Mouse (Mus musculus) stomach, postnatal 0 days (tissue): ENCODE data around the gene Taf3. TPM values are rescaled to one million over a fixed set of nuclear protein-coding genes. Genes with fewer than 3 reads are reported as not detected.

Experiments used
- ATAC-seq: fragments of 200-750 bp; cut with Nextera tagmentation; 2 replicates; pipeline ENCODE4 v1.8.0; 2017; ENCODE audit not compliant: low FRiP score, low TSS enrichment
- DNase-seq: peaks from one replicate; pipeline ENCODE4 v3.0.0-alpha.2; 2016; ENCODE audit warnings: low spot score
- H3K27ac ChIP-seq: fragments of 300-500 bp; sonication (generic); replicated peaks from 2 replicates; pipeline ENCODE4 v1.5.1; 2014; ENCODE audit warnings: mild to moderate bottlenecking, control low read depth
- H3K27me3 ChIP-seq: fragments of 300-500 bp; sonication (generic); 2 replicates; pipeline ENCODE4 v1.6.1; 2014; ENCODE audit warnings: low read length; ENCODE audit not compliant: control insufficient read depth, insufficient read depth
- H3K36me3 ChIP-seq: fragments of 300-500 bp; sonication (generic); 2 replicates; pipeline ENCODE4 v1.6.1; 2014; ENCODE audit warnings: low read length, mixed read lengths; ENCODE audit not compliant: control insufficient read depth, insufficient read depth
- H3K4me1 ChIP-seq: fragments of 300-500 bp; sonication (generic); replicated peaks from 2 replicates; pipeline ENCODE4 v1.6.1; 2014; ENCODE audit warnings: antibody characterized with exemption; ENCODE audit not compliant: control insufficient read depth, insufficient read depth
- H3K4me2 ChIP-seq: fragments of 300-500 bp; sonication (generic); replicated peaks from 2 replicates; pipeline ENCODE4 v1.6.1; 2014; ENCODE audit warnings: low read depth, mild to moderate bottlenecking, control low read depth, moderate library complexity
- H3K4me3 ChIP-seq: fragments of 300-500 bp; sonication (generic); 2 replicates; pipeline ENCODE4 v1.5.1; 2014; ENCODE audit warnings: low read depth, low read length, control low read depth
- H3K9ac ChIP-seq: fragments of 300-500 bp; sonication (generic); 2 replicates; pipeline ENCODE4 v1.6.1; 2014; ENCODE audit warnings: mild to moderate bottlenecking, low read length, control low read depth, mixed read lengths
- H3K9me3 ChIP-seq: fragments of 300-500 bp; sonication (generic); 2 replicates; pipeline ENCODE4 v1.6.1; 2016; ENCODE audit warnings: low read length; ENCODE audit not compliant: control insufficient read depth
- CTCF ChIP-seq: IDR thresholded peaks from 2 replicates; pipeline ENCODE4 v1.5.1; 2016; ENCODE audit warnings: antibody characterized with exemption, low read depth, mild to moderate bottlenecking, moderate library complexity
- EP300 ChIP-seq: optimal IDR thresholded peaks from 2 replicates; pipeline ENCODE3; 2016; ENCODE audit warnings: antibody characterized with exemption
- WGBS: fragments of 180-500 bp; shearing (Covaris S2); extraction: QIAGEN DNeasy Blood & Tissue Kit; methylation state at CpG from one replicate; pipeline ENCODE4 v1.1.7; 2014; 5-methylcytosine and 5-hydroxymethylcytosine counted together
- polyA plus RNA-seq: library from polyadenylated mRNA; unstranded; fragments of >200 nt; fragmentation: Nextera tagmentation; extraction: Ambion mirVana; gene quantifications from 2 replicates; pipeline ENCODE4 v1.2.1, GENCODE M21; 2015

Taf3 gene
- polyA plus RNA-seq, 1 experiment from 2014 or later, result 4.9 TPM

GRCm38 (mm10) chr2:9917602-9918001 is 130.8 kb downstream of the Taf3 start:
- ATAC-seq (no peak), DNase-seq (no peak)
- H3K36me3 ChIP-seq, result 0 out of 2 replicates have a peak, but pooled peaks cover 2% of the 10 kb centered on the region
- H3K9me3 ChIP-seq, result no peaks in the 10 kb centered on the region
- no peak overlapping the region for H3K27ac ChIP-seq
- H3K4me2 ChIP-seq, result no peak overlapping the region
- no peak overlapping the region for H3K4me3 ChIP-seq
- no peaks in the 10 kb centered on the region for H3K27me3 ChIP-seq
- 92% methylated on average over 9 of the region's 9 CpGs for WGBS
- no peak overlapping the region for H3K9ac ChIP-seq
- H3K4me1 ChIP-seq, result no peaks in the 10 kb centered on the region
- no peak for TF ChIP-seq CTCF
- TF ChIP-seq EP300, result no peak

DNA sequence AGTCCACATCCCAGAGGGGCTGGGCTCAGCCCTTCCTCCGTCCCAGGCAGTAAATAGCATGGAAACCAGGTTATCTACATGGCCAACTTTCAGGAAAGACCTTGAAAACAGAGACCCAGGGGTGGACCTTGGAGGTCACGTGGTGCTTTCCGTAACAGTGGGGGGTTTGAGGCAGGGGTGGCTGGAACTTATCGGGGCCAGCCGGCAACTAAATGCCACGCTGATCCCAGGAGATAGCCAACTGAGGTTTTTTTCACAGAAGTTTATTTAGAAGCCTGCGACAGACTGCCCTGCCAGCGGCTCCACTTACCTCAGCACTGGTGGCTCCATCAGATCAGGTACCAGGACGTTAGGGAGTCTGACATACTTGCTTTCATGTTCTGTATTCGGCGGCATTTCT is 142.4 kb downstream of the Taf3 start:
- DNase-seq, result no peak
- 0 out of 2 replicates have a peak overlapping the region, but pooled peaks have one; percentile 13 for H3K4me3 ChIP-seq
- H3K4me1 ChIP-seq, result no peaks in the 10 kb centered on the region
- 4% methylated on average over 11 of the region's 11 CpGs for WGBS
- H3K36me3 ChIP-seq, result no peaks in the 10 kb centered on the region
- ATAC-seq, result no peak
- H3K27ac ChIP-seq, result no peak overlapping the region
- no peak overlapping the region for H3K9ac ChIP-seq
- H3K9me3 ChIP-seq, result no peaks in the 10 kb centered on the region
- H3K4me2 ChIP-seq, result peak overlapping the region; percentile 17; the same call in 1 of the 2 replicates
- no peaks in the 10 kb centered on the region for H3K27me3 ChIP-seq
- TF ChIP-seq EP300, result no peak
- no peak for TF ChIP-seq CTCF

GRCm38 (mm10) chr2:9903854-9904560 is 144.4 kb downstream of the Taf3 start:
- no peaks in the 10 kb centered on the region for H3K36me3 ChIP-seq
- ATAC-seq (no peak), DNase-seq (no peak)
- WGBS, result 45% methylated on average over 14 of the region's 14 CpGs
- no peak overlapping the region for H3K27ac ChIP-seq
- H3K4me1 ChIP-seq, result no peaks in the 10 kb centered on the region
- H3K4me2 ChIP-seq, result no peak overlapping the region
- H3K9ac ChIP-seq, result no peak overlapping the region
- H3K9me3 ChIP-seq, result no peaks in the 10 kb centered on the region
- H3K27me3 ChIP-seq, result no peaks in the 10 kb centered on the region
- H3K4me3 ChIP-seq, result no peak overlapping the region
- TF ChIP-seq CTCF (no peak), EP300 (no peak)

- 19% methylated on average over 8 of the region's 8 CpGs for WGBS
- Histone ChIP-seq H3K9me3 (no peaks in the 10 kb centered on the region), H3K27ac (no peak overlapping the region), H3K4me3 (no peak overlapping the region), H3K9ac (no peak overlapping the region), H3K36me3 (no peaks in the 10 kb centered on the region), H3K4me2 (no peak overlapping the region), H3K27me3 (peaks cover 12% of the 10 kb centered on the region), H3K4me1 (no peaks in the 10 kb centered on the region)
- TF ChIP-seq CTCF (no peak), EP300 (no peak)
- DNase-seq, result no peak
- ATAC-seq, result no peak
These were observed 150.6 kb downstream of the Taf3 start for GRCm38 (mm10) chr2:9897846-9898245.

DNA sequence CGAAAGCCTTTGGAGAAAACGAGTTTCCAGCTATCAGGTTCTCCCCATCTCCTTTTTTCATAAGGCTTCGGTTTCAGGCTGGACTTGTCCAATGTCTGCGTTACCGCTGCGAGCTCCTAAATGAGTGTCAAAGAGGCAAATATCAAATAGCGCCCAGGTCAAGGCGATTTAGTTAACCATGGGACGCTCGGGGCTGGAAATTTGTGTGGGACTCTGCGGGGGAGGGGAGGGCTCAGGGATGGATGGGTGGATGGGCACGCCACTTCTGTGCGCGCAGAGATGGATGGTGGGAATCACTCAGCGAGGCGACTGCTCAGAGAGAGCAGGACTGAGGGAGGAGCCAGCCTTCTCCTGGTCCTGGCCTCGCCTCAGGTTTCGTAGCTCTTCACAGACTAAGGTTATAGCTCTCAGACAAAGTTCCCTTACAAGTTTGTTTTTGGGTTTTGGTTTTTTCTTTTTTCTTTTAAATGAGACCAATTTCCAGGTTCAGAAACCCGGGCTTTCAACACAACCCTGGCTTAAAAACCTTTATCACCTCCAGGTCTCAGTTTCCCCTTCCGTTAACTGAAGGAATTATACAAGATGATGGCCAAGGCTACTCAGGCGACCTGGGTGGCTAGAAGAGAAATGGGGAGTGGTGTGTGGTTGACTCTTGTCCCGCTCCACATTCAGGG is 152.2 kb downstream of the Taf3 start:
- no peak for ATAC-seq
- peak overlapping the region; percentile 12; the same call in 1 of the 2 replicates for H3K4me3 ChIP-seq

More for the DNA sequence above, 152.2 kb downstream of the Taf3 start:
- Histone ChIP-seq H3K9me3 (no peaks in the 10 kb centered on the region), H3K4me2 (no peak overlapping the region), H3K4me1 (no peaks in the 10 kb centered on the region), H3K9ac (no peak overlapping the region), H3K27ac (no peak overlapping the region), H3K27me3 (peaks cover 12% of the 10 kb centered on the region), H3K36me3 (no peaks in the 10 kb centered on the region)
- DNase-seq, result no peak
- WGBS, result 2% methylated on average over 22 of the region's 22 CpGs
- no peak for TF ChIP-seq CTCF
- TF ChIP-seq EP300, result no peak
